Mouse (Mus musculus): ENCODE measurements around the gene Dusp27.

Gene Dusp27

DNA sequence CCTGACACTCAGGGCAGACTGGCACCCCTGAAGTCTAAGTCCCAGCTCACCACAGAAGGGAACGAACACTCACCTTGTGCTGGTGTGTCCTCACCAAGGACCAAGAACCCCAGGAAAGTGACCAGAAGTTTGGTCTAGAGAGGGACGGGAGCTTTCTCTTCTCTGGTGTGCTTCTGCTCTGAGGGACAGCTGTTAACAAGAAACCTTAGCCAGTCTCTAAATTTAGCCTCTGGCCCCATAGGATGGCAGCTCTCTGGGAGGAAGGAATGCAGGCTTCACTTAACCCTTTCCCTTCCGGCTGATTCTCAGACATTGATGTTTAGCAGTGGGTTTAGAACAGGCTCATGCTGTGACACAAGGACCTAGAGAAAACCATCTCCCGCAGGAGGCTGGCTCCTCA, at the start of gene Dusp27:
Dusp27 (minus strand) TSS at position 204 of the 400 bp plus-strand sequence.
- DNase-seq (ENCODE audit: low read depth in 2 of 2, low spot score in 2 of 2), result no peak

GRCm38 (mm10) chr1:166173621-166174020, 45.9 kb upstream of the Dusp27 start:
- DNase-seq (ENCODE audit: low read depth in 2 of 2, low spot score in 2 of 2), result no peak

GRCm38 (mm10) chr1:166172992-166173391, 45.3 kb upstream of the Dusp27 start:
- no peak for DNase-seq (ENCODE audit: low read depth in 2 of 2, low spot score in 2 of 2)

DNA sequence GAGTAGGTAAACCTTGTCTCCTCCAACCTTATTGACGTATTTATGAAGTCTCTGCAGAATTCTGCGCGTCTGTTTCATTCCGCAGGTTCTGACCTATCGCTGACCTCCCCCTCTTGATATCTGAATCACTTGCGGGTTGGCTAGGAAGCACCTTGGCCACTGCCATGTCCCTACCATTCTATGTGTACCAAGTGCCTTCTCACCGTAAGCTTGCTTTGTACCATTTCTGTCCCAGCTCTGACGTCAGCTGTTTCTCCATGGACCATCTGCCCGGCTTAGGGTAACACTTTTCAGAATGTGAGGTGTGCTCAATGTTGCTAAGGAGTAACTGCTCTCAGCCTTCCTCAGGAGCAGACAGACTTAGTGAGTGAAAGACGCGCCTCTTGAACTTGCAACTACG, 43.1 kb upstream of the Dusp27 start:
- no peak for DNase-seq (ENCODE audit: low read depth in 2 of 2, low spot score in 2 of 2)

GRCm38 (mm10) chr1:166169713-166170112, 42.0 kb upstream of the Dusp27 start:
- no peak for DNase-seq (ENCODE audit: low read depth in 2 of 2, low spot score in 2 of 2)

DNA sequence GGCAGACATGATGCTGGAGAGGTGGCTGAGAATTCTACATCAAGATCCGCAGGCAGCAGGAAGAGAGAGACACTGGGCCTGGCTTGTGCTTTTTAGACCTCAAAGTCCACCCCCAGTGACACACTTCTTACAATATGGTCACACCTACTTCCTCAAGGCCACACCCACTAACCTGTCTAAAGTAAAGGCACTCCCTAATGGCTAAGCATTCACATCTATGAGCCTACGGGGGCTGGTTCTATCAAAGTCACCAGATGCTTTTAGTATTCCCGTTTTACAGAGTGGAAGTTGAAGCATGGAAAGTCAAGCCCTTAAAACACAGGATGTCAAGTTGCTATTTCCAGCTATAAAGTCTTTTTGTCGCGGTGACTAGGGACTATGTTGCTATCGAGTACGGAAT, 40.3 kb upstream of the Dusp27 start:
- no peak for DNase-seq (ENCODE audit: low read depth in 2 of 2, low spot score in 2 of 2)

DNA sequence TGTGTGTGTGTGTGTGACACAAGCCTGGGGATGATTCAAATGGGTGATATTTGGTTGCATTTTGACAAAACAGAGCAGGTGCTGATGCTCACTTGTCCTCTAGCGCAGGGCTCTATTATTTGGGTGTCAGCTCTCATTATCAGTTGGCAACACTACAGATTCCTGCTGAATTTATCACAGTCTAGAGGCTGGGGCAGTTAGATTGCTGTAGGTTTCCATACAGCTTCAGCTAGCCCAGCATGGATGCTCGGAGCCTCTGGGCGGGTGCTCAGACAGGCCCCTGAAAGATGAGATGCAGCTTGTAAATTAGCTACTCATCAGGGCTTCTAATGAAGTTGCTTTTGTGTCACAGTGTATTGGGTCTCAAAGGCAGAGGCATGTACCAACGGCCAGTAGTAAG, 39.7 kb upstream of the Dusp27 start:
- no peak for DNase-seq (ENCODE audit: low read depth in 2 of 2, low spot score in 2 of 2)

- no peak for DNase-seq (ENCODE audit: low read depth in 2 of 2, low spot score in 2 of 2)
Observed at GRCm38 (mm10) chr1:166165159-166165558, 37.4 kb upstream of the Dusp27 start.

DNA sequence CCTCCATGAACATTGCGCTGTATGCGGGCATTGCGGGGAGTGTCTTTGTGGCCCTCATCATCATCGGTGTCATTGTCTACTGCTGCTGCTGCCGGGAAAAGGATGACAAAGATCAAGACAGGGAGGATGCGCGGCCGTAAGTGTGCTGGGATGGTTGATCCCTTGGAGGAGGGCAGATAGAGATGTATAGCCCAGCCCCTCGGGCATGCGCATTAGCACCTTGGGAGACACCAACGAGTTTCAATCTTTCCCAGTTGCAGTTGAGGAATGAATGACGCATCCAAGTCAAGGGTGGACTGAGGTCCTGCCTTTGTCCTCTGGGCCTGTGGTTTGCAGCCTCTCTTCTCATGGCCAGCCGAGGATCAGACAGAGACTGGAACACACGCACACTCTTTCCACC, 36.9 kb upstream of the Dusp27 start:
- DNase-seq (ENCODE audit: low read depth in 2 of 2, low spot score in 2 of 2), result no peak

DNA sequence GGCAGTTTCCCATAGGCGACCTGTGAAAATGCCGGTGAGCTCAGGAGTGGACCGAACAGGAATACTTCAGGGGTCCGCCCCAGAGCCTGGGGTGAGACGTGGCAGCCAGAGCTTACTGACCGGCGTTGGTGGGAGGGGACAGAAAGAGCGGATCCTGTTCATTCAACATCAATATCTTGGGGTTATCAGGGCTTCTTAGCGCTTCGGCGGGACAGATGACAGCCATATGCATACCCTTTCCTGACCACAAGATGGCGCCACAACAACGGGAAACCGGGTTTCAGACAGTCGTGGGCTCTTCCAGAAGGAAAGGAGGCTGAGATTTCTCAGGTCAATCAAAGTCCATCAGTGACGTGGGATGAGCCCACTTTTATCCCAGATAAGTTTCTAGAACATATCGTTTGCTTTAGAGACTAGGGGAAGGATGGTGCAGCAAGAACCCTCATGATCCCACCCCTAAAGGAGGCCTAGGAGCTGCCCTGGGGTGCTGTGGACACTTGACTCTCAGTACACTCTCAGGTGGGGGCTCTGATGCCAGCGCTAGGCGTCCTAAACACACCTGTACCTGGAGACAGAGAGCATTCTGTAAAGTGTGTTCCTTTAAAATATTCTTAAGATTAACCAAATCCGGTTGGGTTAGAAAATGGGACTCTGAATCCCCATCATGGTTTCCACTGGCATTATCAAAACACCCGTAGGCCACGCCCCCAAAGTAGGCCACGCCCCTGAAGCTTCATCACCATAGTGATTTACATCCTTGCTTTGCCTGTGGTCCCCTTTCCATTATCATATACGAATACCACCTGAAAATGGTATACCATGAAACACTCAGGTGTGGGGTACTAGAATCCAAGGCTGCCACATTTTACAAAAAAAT, 33.1 kb upstream of the Dusp27 start:
- DNase-seq (ENCODE audit: low read depth in 2 of 2, low spot score in 2 of 2), result peak; percentile 26 to 46

DNA sequence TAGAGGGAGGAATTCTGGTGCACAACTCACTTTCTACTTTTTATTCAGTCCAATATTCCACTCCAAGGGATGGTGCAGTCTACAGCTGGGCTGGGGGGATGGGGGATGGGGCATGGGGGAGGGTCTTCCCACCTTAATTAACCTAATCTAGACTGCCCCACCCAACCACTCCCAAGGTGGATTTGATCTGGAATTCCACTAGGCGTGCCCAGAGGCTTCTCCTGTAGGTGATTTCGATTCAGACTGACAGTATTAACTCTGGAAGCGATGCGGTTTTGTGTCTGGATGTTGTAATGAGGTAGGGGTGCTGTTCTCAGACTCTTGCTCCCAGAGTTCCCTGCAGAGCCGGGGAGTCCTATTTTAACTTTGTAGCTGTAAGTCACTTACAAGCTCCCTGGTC, 32.4 kb upstream of the Dusp27 start:
- no peak for DNase-seq (ENCODE audit: low read depth in 2 of 2, low spot score in 2 of 2)

GRCm38 (mm10) chr1:166158664-166159063, 30.9 kb upstream of the Dusp27 start:
- no peak for DNase-seq (ENCODE audit: low read depth in 2 of 2, low spot score in 2 of 2)

DNA sequence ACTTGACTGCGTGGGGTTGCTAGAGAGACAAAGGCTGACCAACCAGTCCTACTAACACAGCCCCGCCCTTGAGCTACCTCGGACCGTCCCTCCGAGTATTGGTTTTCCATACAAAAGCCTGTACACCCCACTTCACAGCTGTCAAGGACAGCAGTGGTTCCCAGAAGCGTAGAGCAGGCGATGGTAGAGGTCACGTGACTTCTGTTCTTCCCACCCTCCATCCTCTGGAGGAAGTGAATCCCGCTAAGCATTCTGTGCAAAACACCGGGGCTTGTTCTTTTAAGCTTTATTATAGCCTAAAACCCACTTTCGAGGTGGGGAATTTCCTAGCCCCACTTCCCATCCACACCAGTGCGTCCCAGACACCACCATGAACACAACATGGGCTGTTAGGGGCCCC, 30.0 kb upstream of the Dusp27 start:
- DNase-seq (ENCODE audit: low read depth in 2 of 2, low spot score in 2 of 2), result no peak

- no peak for DNase-seq (ENCODE audit: low read depth in 2 of 2, low spot score in 2 of 2)
Observed at GRCm38 (mm10) chr1:166155113-166155494, 27.4 kb upstream of the Dusp27 start.

DNA sequence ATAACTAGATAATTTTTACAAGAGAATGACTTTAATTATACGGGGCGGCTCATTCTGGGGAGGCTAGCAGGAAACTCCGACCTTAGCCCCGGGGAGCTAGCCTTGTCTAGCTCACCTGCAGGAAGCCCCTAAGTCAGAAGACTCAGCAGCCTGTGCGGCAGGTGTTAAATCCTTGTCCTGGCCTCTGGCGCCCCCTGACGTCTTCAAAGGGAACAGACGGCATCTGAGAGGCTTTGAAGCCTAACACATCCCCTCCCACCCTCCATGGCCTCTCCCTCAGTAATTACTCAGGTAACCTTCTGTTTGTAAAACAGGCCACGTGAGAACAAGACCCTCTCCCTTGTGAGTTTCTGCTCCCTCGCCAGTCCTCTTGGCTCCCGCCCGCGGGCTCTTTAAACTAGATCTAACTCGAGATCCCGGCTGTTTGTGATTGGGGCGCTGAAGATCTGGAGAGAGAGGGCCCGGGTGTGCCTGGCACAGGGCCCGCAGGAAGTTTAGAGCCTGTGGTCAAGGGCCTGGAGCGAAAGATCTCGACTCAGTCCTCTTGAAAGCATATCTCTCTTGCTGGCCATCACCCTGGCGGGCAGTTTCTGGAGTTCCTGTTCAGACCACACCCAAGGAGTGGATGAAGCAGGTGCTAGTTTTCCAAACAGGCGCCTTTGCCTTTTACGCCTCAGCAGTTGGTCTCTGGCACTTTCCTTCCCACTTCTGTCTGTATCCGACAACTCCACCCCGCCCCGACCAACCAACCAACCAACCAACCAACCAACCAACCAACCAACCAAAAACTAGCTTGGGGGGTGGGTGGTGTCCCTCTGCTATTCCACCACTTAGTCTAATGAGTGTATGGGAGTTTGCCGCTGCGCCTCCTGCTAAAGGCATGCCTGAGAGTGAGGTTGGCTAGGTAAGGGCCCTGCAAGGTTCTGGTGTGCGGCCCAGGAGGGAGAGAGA, 26.7 kb upstream of the Dusp27 start:
- peak; percentile 76 to 80 for DNase-seq (ENCODE audit: low read depth in 2 of 2, low spot score in 2 of 2)

GRCm38 (mm10) chr1:166153351-166154120, 25.8 kb upstream of the Dusp27 start:
- peak; percentile 79 to 87 for DNase-seq (ENCODE audit: low read depth in 2 of 2, low spot score in 2 of 2)

DNA sequence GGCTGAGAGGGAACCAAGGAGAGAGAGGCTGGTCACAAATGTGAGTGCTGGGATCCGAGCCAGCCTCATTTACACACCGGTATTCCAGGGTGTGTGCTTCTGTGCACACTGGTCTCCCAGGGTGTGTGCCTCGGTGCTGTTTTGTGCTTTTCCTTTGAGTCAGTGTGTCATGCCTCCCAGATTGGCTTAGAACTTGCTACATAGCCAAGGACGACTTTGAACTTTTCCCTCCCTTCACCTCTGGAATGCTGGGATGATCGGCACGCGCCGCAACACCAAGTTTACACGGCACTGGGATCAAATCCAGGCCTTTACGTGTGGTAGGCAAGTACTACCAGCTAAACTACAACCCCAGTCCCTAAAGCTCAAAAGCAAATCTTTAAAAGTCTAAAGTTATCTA, 24.3 kb upstream of the Dusp27 start:
- DNase-seq (ENCODE audit: low read depth in 2 of 2, low spot score in 2 of 2), result no peak

DNA sequence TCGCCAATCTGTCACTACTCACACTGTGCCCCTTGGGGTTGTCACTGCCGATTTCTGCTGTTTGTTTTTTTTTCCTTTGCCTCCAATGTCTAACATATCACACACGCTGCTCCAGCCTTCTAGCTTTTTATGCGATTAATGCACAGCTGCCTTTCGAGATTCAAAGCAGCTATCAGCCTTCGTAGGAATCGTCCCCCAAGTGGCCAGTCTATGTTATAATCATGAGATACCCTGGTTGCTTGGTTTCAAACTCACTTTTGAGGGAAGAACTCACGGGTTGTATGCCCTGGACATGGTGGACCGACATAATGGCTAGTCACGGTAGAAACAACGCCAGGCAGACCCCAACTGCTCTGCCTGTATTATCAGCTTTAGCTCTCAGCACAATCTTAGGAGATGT, 23.6 kb upstream of the Dusp27 start:
- no peak for DNase-seq (ENCODE audit: low read depth in 2 of 2, low spot score in 2 of 2)

DNA sequence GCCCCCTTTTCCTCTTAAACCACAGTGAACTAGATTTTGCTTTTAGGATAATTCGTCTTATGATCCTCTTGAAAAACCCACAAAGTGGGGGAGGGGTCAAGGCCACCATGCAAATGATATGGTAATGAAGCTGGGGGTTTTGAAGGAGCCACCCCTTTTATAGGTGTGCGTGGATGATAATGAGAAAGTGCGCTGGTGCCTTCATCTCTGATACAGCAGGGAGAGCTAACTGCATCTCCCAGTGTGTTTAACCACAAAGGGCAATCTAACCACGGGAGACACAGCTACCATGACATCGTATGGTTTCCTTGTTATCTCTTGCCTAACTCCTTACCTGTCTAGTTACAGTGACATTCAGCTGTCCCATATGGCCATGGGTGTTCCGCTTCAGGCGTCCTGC, 22.3 kb upstream of the Dusp27 start:
- DNase-seq (ENCODE audit: low read depth in 2 of 2, low spot score in 2 of 2), result no peak

DNA sequence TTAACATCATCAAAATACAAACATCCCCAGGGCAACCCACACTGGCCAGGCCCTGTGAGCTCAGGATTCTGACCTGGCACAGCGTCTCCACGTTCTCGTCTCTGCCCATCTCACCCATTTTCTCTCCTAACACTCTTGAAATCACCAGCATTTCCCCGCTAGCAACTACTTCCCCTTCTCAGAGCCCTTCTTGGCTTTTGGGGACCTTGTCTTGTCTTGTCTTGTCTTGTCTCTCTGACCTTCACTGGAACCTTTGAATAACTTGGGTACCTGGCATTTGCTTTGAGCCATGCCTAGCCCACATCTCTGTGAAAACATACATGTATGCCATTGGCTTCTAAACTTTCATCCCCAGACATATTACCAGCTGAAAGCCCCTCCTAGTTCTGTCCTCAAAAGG, 21.7 kb upstream of the Dusp27 start:
- DNase-seq (ENCODE audit: low read depth in 2 of 2, low spot score in 2 of 2), result no peak

DNA sequence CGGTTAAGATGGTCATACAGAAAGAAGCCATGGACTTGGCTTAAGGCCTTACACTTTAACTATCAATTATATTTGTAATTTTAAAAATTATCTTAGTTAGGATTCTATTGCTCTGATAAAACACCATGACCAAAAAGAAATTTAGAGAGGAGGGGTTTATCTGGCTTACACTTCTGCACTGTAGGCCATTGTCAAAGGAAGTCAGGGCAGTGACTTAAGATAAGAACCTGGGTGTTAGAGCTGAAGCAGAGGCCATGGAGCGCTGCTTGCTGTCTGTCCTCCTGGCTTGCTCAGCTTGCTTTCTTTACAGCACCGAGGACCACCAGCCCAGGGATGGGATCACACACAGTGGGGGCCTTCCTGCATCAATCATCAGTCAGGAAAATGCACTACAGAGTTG, 19.9 kb upstream of the Dusp27 start:
- DNase-seq (ENCODE audit: low read depth in 2 of 2, low spot score in 2 of 2), result no peak

Measured in CD8-positive naive resting alpha-beta T cell, adult 2 months (primary cell).